Mouse (Mus musculus): ENCODE data around the gene Kcnn3.

DNA sequence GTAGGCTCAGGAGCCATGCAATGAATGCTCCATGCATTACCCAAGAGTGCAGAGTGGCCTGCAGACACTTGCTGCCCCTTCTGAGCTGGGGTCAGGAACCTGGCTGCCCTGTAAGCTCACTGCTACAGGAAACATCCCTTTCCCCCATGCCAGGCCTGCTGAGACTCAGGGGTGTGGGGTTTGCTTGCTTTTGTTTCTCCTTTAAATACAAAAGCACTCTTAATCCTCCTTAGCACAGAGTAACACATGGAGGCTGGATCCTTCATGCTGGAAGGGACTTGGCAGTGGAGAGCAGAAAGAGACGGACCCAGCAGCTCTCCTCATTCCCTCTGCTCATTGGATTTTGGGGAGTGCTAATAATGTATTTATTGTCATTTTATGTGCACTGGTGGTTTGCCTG, 87.4 kb downstream of the Kcnn3 start:
- TF ChIP-seq POLR2A (IDR thresholded peaks at IDR 0.05; ENCODE audit: low read depth, low read length) (no peak), CTCF (conservative IDR thresholded peaks at IDR 0.05; ENCODE audit: insufficient read depth, insufficient read length, low read depth, low read length) (no peak)

All from kidney, adult 2 months (tissue).